Mouse (Mus musculus) sigmoid colon, adult 10 weeks (tissue): ENCODE data around the gene Islr. TPM values are rescaled to one million over a fixed set of nuclear protein-coding genes. Genes with fewer than 3 reads are reported as not detected.

Experiments used
- polyA plus RNA-seq: library from polyadenylated mRNA; stranded (reverse); fragments of 350-450 nt; fragmentation: Illumina TruSeq; extraction: RNeasy Lipid Tissue Mini Kit (QIAGEN cat#74804); gene quantifications from one replicate; pipeline ENCODE4 v1.2.3, GENCODE M21; 2014; ENCODE audit warnings: low read depth, low replicate concordance

The Islr gene
- 2.7 TPM for polyA plus RNA-seq

GRCm38 (mm10) chr9:58203516-58204447 lies at the start of gene Islr, which contains the start of gene Islr2:
Gene Islr, minus strand, starts transcription at chr9:58204306.
Gene Islr2, minus strand, starts transcription at chr9:58204319.

GRCm38 (mm10) chr9:58253033-58253804 lies 49.1 kb upstream of the Islr start, which contains the start of gene Stoml1:
Gene Stoml1, plus strand, starts transcription at chr9:58253164.

GRCm38 (mm10) chr9:58249592-58250192 lies 45.6 kb upstream of the Islr start, which contains the start of gene Pml:
Gene Pml, minus strand, starts transcription at chr9:58249786.

GRCm38 (mm10) chr9:58118671-58119070 lies 85.4 kb downstream of the Islr start, which contains the start of gene Ccdc33:
Gene Ccdc33, minus strand, starts transcription at chr9:58118823.

Other genes with a start within 250 kb of the Islr start
- not detected for gene Cyp11a1, start 197.9 kb downstream of the Islr start, polyA plus RNA-seq
- gene Stra6, start 140.5 kb downstream of the Islr start, polyA plus RNA-seq: 0.25 TPM
- gene Ccdc33, start 85.5 kb downstream of the Islr start, polyA plus RNA-seq: not detected
- not detected for gene Islr2, start within 50 bp of the Islr start, polyA plus RNA-seq
- gene Pml, start 45.5 kb upstream of the Islr start, polyA plus RNA-seq: 4.8 TPM
- gene Stoml1, start 48.9 kb upstream of the Islr start, polyA plus RNA-seq: 9.2 TPM
- gene Loxl1, start 108.9 kb upstream of the Islr start, polyA plus RNA-seq: 1.2 TPM
- not detected for gene Tbc1d21, start 166.1 kb upstream of the Islr start, polyA plus RNA-seq